Mouse (Mus musculus) limb, embryonic 10.5 days (tissue): Measurements from ENCODE around the gene Naa35. TPM values are rescaled to one million over a fixed set of nuclear protein-coding genes. Genes with fewer than 3 reads are reported as not detected.
"Not testable (repeated sequence)": the region's sequence is repeated elsewhere in the genome, so short reads cannot be mapped to it uniquely, and the experiment has no call there.

Experiments used
- DNase-seq: peaks from one replicate; pipeline ENCODE4 v3.0.0-alpha.2; 2017; ENCODE audit warnings: low spot score
- H3K27ac ChIP-seq: fragments of 300-500 bp; sonication (generic); 2 replicates; pipeline ENCODE4 v1.5.1; 2016; ENCODE audit warnings: mild to moderate bottlenecking
- H3K27me3 ChIP-seq: fragments of 300-500 bp; sonication (generic); 2 replicates; pipeline ENCODE4 v1.6.1; 2016; ENCODE audit warnings: low read depth, mild to moderate bottlenecking; ENCODE audit not compliant: poor library complexity, severe bottlenecking
- H3K36me3 ChIP-seq: fragments of 300-500 bp; sonication (generic); 2 replicates; pipeline ENCODE4 v1.6.1; 2016; ENCODE audit warnings: mild to moderate bottlenecking, moderate library complexity
- H3K4me1 ChIP-seq: fragments of 300-500 bp; sonication (generic); 2 replicates; pipeline ENCODE4 v1.6.1; 2016
- H3K4me3 ChIP-seq: fragments of 300-500 bp; sonication (generic); 2 replicates; pipeline ENCODE4 v1.5.1; 2016; ENCODE audit warnings: mild to moderate bottlenecking, moderate library complexity
- H3K9me3 ChIP-seq: fragments of 300-500 bp; sonication (generic); replicated peaks from 2 replicates; pipeline ENCODE4 v1.6.1; 2016; ENCODE audit warnings: mild to moderate bottlenecking
- WGBS: fragments of 180-500 bp; shearing (Covaris S2); methylation state at CpG from one replicate; pipeline ENCODE4 v1.1.7; 2016; 5-methylcytosine and 5-hydroxymethylcytosine counted together
- polyA plus RNA-seq: library from polyadenylated mRNA; unstranded; fragments of >200 nt; fragmentation: Nextera tagmentation; extraction: Ambion mirVana; gene quantifications from 2 replicates; pipeline ENCODE4 v1.2.1, GENCODE M21; 2016

Gene Naa35
- polyA plus RNA-seq, 1 experiment from 2014 or later = 116 TPM

DNA sequence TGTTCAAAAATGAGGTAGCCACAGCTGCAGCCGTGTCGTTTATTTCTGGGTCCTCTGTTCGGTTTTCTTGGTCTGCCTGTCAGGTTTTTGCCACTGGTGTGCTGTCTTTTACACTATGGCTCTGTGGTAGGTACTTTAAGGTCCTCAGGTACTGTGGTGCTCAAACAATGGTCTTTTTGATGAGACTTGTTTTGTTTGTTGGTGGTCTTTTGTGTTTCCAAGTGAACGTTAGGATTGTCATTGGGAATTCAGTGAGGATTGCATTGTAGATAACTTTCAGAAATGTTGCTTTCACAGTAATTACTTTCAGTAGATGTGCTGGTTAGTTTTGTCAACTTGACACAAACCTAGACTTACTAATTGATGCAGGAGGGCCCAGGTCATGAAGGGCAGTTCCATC lies 4.6 kb downstream of the Naa35 start:
- DNase-seq = no peak
- Histone ChIP-seq H3K27me3 (no peaks in the 10 kb centered on the region), H3K9me3 (no peaks in the 10 kb centered on the region), H3K4me1 (peaks cover 18% of the 10 kb centered on the region), H3K4me3 (no peak overlapping the region), H3K27ac (no peak overlapping the region), H3K36me3 (peaks cover 79% of the 10 kb centered on the region)
- 93% methylated on average over 4 of the region's 4 CpGs for WGBS

GRCm38 (mm10) chr13:59590691-59591090 lies 5.6 kb downstream of the Naa35 start:
- Histone ChIP-seq H3K4me3 (no peak overlapping the region), H3K27me3 (no peaks in the 10 kb centered on the region), H3K4me1 (peaks cover 18% of the 10 kb centered on the region), H3K9me3 (no peaks in the 10 kb centered on the region), H3K36me3 (peaks cover 86% of the 10 kb centered on the region), H3K27ac (no peak overlapping the region)
- 92% methylated on average over 4 of the region's 4 CpGs for WGBS
- no peak for DNase-seq

DNA sequence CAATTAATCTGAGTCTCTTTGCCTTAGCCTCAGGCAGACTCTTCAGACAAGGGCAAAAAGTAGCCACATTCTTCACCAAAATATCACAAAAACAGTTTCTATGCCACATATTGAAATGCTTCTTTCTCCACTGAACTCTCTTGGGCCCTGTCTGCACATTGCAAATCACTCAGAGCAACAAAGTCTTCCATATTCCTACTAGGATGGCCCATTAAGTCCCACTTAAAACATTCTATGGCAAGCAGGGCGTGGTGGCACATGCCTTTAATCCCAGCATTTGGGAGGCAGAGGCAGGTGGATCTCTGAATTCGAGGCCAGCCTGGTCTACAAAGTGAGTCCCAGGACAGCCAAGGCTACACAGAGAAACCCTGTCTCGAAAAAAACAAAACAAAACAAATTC lies 7.0 kb downstream of the Naa35 start:
- H3K27me3 ChIP-seq, H3K27ac ChIP-seq, H3K4me3 ChIP-seq, H3K9me3 ChIP-seq, DNase-seq, H3K4me1 ChIP-seq: not testable (repeated sequence)
- WGBS = 91% methylated on average over 3 of the region's 3 CpGs
- peaks cover 94% of the 10 kb centered on the region for H3K36me3 ChIP-seq

DNA sequence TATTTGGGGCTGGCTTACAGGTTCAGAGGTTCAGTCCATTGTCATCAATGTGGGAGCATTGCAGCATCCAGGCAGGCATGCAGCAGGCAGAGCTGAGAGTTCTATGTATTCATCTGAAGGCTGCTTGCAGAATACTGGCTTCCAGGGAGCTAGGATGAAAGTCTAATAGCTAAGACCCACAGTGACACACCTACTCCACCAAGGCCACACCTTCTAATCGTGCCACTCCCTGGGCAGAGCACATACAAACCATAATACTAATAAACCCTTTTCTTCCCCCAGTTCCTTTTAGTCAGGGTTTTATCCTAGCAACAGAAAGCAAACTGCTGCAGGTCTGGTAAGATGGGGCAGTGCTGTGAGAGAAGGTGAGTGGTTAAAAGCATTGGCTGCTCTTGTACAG lies 7.6 kb downstream of the Naa35 start:
- peaks cover 1% of the 10 kb centered on the region for H3K4me1 ChIP-seq
- no peak for DNase-seq
- H3K27me3 ChIP-seq = no peaks in the 10 kb centered on the region
- no peak overlapping the region for H3K4me3 ChIP-seq
- H3K9me3 ChIP-seq = no peaks in the 10 kb centered on the region
- H3K36me3 ChIP-seq = peaks cover 94% of the 10 kb centered on the region
- 81% methylated on average over 1 of the region's 1 CpGs for WGBS
- no peak overlapping the region for H3K27ac ChIP-seq

DNA sequence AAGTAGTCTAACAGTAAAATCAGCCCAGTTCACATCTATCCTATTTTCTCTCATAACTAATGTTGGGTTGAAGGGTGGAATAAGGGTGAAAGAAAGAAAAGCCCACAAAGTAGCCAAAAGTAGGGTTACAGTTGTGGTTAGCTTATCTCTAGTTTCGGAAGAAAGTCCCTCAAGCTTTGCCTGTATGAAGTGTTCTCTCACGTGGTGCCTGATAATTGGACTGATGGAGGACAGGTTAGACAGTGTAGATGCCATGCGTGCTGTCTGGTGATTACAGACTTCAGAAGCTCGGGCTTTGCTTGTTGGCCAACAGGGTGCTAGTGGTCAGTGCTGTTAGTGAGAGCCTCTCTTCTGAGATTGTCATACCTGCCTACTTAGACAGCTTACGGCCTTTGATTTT lies 18.0 kb downstream of the Naa35 start:
- peaks cover 98% of the 10 kb centered on the region for H3K36me3 ChIP-seq
- H3K4me3 ChIP-seq = no peak overlapping the region
- no peaks in the 10 kb centered on the region for H3K4me1 ChIP-seq
- DNase-seq = no peak
- 94% methylated on average over 5 of the region's 5 CpGs for WGBS
- no peak overlapping the region for H3K27ac ChIP-seq
- no peaks in the 10 kb centered on the region for H3K27me3 ChIP-seq
- no peaks in the 10 kb centered on the region for H3K9me3 ChIP-seq

DNA sequence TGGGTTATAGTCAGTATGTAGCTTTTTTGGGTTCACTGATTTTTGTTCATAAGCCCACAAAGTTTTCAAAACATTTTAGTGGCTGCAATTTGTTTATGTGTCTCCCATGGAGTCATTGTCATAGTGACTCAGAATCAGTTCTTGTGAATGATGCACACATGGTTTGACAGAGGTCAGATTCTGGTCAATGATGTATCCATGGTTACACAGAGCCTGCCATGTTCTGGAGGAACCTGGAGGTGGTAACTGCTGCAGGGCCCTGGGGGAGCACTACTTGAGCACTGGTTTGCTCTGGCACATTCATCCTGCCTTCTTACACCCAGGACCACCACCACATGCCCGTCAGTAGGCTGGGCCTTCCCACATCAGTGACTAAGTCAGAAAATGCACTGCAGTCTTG lies 19.5 kb downstream of the Naa35 start:
- no peaks in the 10 kb centered on the region for H3K27me3 ChIP-seq
- no peaks in the 10 kb centered on the region for H3K4me1 ChIP-seq
- H3K9me3 ChIP-seq = no peaks in the 10 kb centered on the region
- WGBS = 89% methylated on average over 1 of the region's 1 CpGs
- no peak overlapping the region for H3K27ac ChIP-seq
- H3K36me3 ChIP-seq = peaks cover 99% of the 10 kb centered on the region
- H3K4me3 ChIP-seq = no peak overlapping the region
- DNase-seq = no peak

DNA sequence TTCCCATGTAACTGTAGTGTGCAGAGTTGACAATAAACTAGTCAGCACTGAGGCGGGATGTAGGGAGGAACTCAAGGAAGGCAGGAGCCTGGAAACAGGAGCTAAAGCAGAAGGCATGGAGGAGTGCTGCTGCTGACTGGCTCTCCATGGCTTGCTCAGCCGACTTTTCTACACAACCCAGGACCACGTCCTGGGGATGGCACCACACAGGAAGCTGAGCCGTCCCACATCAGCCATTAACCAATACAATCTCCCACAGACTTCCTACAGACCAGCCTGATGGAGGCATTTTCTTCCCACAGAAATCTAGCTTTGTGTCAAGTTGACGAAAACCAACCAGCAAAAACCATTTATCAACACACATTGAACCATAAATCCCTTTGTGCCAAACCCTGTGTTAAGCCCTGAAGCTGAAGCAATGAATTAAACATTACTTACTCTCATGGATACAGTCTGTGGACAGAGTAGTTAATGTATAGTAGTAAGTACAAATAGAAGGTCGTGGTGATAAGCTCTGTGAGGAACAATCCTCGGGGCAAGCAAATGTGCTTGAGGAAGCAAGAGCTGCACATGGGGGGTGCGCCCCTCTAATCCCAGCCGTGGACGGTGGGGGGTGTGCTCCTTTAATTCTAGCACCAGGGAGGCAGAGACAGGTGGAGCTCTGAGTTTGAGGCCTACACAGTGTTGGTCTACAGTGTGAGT lies 20.3 kb downstream of the Naa35 start:
- H3K36me3 ChIP-seq = peaks cover 99% of the 10 kb centered on the region

GRCm38 (mm10) chr13:59609885-59610284 lies 24.8 kb downstream of the Naa35 start:
- H3K4me3 ChIP-seq = no peak overlapping the region
- peaks cover 98% of the 10 kb centered on the region for H3K36me3 ChIP-seq
- H3K4me1 ChIP-seq = no peaks in the 10 kb centered on the region
- DNase-seq = no peak
- no peak overlapping the region for H3K27ac ChIP-seq
- WGBS = 95% methylated on average over 4 of the region's 4 CpGs
- H3K27me3 ChIP-seq = no peaks in the 10 kb centered on the region
- H3K9me3 ChIP-seq = no peaks in the 10 kb centered on the region

More for the DNA sequence above, 20.3 kb downstream of the Naa35 start:
- Histone ChIP-seq H3K27ac (no peak overlapping the region), H3K27me3 (no peaks in the 10 kb centered on the region), H3K4me3 (no peak overlapping the region), H3K4me1 (no peaks in the 10 kb centered on the region), H3K9me3 (no peaks in the 10 kb centered on the region)
- WGBS = 90% methylated on average over 10 of the region's 10 CpGs
- DNase-seq = no peak

DNA sequence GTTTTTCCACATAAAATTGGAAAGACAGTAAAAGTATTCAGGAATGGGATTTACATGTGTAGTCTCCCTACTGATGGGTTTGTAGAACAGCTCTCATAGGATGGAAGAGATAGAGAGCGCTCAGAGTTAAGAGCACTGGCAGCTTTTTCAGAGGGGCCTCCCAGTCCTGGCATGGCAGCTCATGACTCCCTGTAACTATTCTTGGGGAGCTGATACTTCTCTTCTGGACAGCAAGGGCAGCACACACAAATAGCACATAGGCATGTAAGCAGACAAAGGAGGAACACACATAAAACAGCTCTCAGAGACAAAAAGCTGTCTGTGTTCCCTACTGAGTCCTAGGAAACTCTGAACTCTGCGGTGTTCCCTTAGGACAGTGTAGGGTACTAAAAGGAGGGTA lies 25.4 kb downstream of the Naa35 start:
- H3K9me3 ChIP-seq = no peaks in the 10 kb centered on the region
- no peaks in the 10 kb centered on the region for H3K4me1 ChIP-seq
- H3K36me3 ChIP-seq = peaks cover 98% of the 10 kb centered on the region
- WGBS = 95% methylated on average over 2 of the region's 2 CpGs
- no peak overlapping the region for H3K27ac ChIP-seq
- no peaks in the 10 kb centered on the region for H3K27me3 ChIP-seq
- no peak for DNase-seq
- H3K4me3 ChIP-seq = no peak overlapping the region

GRCm38 (mm10) chr13:59613868-59614267 lies 28.8 kb downstream of the Naa35 start:
- 87% methylated on average over 4 of the region's 4 CpGs for WGBS
- DNase-seq = no peak
- Histone ChIP-seq H3K4me3 (no peak overlapping the region), H3K9me3 (no peaks in the 10 kb centered on the region), H3K27me3 (no peaks in the 10 kb centered on the region), H3K4me1 (no peaks in the 10 kb centered on the region), H3K27ac (no peak overlapping the region), H3K36me3 (peaks cover 87% of the 10 kb centered on the region)

DNA sequence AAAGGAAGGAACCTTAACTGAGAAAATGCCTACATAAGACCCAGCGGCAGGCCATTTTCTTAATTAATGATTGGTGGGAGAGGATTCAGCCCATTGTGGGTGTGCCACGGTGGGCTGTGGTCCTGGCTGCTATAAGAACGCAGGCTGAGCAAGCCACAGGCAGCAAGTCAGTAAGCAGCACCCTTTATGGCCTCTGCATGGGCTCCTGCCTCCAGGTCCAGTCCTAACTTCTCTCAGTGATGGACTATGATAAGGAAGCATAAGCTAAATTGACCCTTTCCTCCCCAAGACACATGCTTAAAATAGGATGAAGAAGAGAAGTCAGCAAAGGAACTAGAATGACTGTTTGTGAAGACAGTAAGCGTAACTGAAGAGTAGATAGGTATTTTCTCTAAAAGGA lies 30.1 kb downstream of the Naa35 start:
- H3K27me3 ChIP-seq = no peaks in the 10 kb centered on the region
- 91% methylated on average over 4 of the region's 4 CpGs for WGBS
- H3K4me1 ChIP-seq = no peaks in the 10 kb centered on the region
- DNase-seq = no peak
- peaks cover 85% of the 10 kb centered on the region for H3K36me3 ChIP-seq
- H3K4me3 ChIP-seq = no peak overlapping the region
- no peaks in the 10 kb centered on the region for H3K9me3 ChIP-seq
- H3K27ac ChIP-seq = no peak overlapping the region

DNA sequence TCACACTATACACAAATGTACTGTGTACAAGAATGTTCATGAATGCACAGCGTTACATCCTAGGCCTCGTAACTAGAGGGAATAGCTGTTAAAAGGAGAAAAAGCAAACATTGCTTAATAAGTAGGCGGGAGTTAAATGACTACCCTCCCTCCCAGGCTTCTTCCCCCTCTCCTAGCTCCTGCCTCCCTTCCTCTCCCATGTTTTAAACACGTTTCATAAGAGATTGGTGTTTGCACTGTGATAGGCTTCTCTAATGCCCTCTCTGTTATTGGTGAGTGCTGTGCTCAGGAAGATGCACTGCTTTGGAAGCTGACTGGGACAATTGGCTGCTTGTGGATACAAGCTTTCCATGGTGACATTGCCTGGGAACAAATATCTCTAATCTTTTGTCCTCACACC lies 30.5 kb downstream of the Naa35 start:
- no peak overlapping the region for H3K4me3 ChIP-seq
- H3K27ac ChIP-seq = no peak overlapping the region
- no peaks in the 10 kb centered on the region for H3K27me3 ChIP-seq
- no peak for DNase-seq
- H3K4me1 ChIP-seq = no peaks in the 10 kb centered on the region
- no peaks in the 10 kb centered on the region for H3K9me3 ChIP-seq
- H3K36me3 ChIP-seq = peaks cover 85% of the 10 kb centered on the region
- WGBS = 89% methylated on average over 4 of the region's 4 CpGs

DNA sequence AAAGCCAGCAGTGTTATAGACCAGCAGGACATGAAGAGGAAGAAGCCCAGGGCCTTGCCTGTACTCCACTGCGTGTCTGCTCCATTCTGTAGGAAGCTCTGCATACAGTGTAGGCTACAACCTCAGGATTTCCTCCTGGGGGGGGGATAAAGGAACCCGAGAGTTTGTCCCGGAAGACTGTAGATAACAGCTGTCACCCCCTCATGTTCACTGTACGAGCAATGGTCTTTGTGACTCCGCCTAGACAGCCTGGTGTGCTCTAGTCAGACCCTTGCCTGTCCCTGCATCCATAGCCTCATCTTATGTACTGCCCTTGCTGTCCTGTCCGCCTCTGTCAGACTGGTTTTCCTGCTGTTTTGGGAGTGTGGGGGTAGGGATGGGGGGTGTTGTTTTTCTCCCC lies 33.4 kb downstream of the Naa35 start:
- H3K4me1 ChIP-seq = no peaks in the 10 kb centered on the region
- peaks cover 86% of the 10 kb centered on the region for H3K36me3 ChIP-seq
- no peak overlapping the region for H3K4me3 ChIP-seq
- no peaks in the 10 kb centered on the region for H3K27me3 ChIP-seq
- WGBS = 93% methylated on average over 6 of the region's 6 CpGs
- H3K9me3 ChIP-seq = no peaks in the 10 kb centered on the region
- H3K27ac ChIP-seq = no peak overlapping the region
- no peak for DNase-seq
